Mouse (Mus musculus) liver, adult 2 months (tissue): ENCODE measurements at regions not wholly inside any gene's neighbourhood (a gene's known extent, or its start where the extent isn't known, plus 50 kb on each side); places are given as distances from the start of the nearest gene placed in this dataset.

Experiments
- DNase-seq: peaks from one replicate; pipeline ENCODE4 v3.0.0-alpha.2; 2011; ENCODE audit warnings: low read depth, low spot score; ENCODE audit errors: extremely low read depth
- H3K27ac ChIP-seq: fragments of 200-500 bp; replicated peaks from 2 replicates; pipeline ENCODE4 v1.5.1; 2012; ENCODE audit warnings: low read depth, mild to moderate bottlenecking, control low read depth, inconsistent platforms, low read length; ENCODE audit not compliant: insufficient read depth
- H3K27me3 ChIP-seq: fragments of 200-500 bp; 2 replicates; pipeline ENCODE4 v1.6.1; 2012; ENCODE audit warnings: mild to moderate bottlenecking, moderate library complexity, low read length, inconsistent platforms; ENCODE audit not compliant: control insufficient read depth, insufficient read depth
- H3K36me3 ChIP-seq: fragments of 200-500 bp; 2 replicates; pipeline ENCODE4 v1.6.1; 2012; ENCODE audit warnings: low read length, inconsistent platforms; ENCODE audit not compliant: control insufficient read depth, insufficient read depth
- H3K4me1 ChIP-seq: fragments of 200-500 bp; 2 replicates; pipeline ENCODE4 v1.6.1; 2011; ENCODE audit warnings: low read length; ENCODE audit not compliant: control insufficient read depth, insufficient read depth
- H3K4me3 ChIP-seq: fragments of 200-500 bp; 2 replicates; pipeline ENCODE4 v1.5.1; 2011; ENCODE audit warnings: low read depth, mild to moderate bottlenecking, control low read depth, low read length, moderate library complexity; ENCODE audit not compliant: insufficient read depth
- H3K79me2 ChIP-seq: fragments of 200-500 bp; 2 replicates; pipeline ENCODE4 v1.6.1; 2012; ENCODE audit warnings: inconsistent platforms, mild to moderate bottlenecking, low read length, moderate library complexity; ENCODE audit not compliant: control insufficient read depth, insufficient read depth
- H3K9ac ChIP-seq: fragments of 200-500 bp; 2 replicates; pipeline ENCODE4 v1.6.1; 2012; ENCODE audit warnings: low read depth, mild to moderate bottlenecking, control low read depth, inconsistent platforms, low read length
- CTCF ChIP-seq: fragments of 200-500 bp; IDR thresholded peaks from 2 replicates; pipeline ENCODE4 v1.5.1; 2011; ENCODE audit warnings: low read depth, low read length, control low read depth
- POLR2A ChIP-seq: fragments of 200-500 bp; IDR thresholded peaks from 2 replicates; pipeline ENCODE4 v1.6.1; 2011; ENCODE audit warnings: low read length, control low read depth; ENCODE audit not compliant: insufficient read depth; ENCODE audit errors: extremely low read depth
- WGBS: fragments of 180-500 bp; shearing (Covaris S2); methylation state at CpG from one replicate; pipeline ENCODE4 v1.1.7; 2018; 5-methylcytosine and 5-hydroxymethylcytosine counted together

DNA sequence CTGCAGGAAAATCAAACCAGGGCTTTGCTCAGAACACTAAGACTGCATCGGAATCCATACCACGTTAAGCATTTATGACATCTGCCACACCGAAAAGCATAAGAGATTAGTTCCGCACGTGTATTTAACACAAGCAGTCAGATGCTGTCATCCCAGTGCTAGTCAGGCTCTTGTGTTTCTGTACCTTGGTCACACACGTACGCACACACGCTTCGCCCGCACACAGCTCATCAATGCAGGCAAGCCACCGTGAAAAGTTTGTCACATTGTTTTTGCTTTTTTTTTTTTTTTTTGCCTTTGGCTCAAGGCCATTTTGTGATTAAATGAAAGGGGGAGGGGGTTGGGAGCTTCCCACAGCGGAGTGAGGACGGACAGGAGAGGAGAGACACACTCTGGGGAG is 152.1 kb upstream of the Sulf2 start:
- WGBS = 85% methylated on average over 13 of the region's 13 CpGs
- no peak for DNase-seq
- no peak for TF ChIP-seq CTCF
- no peak for TF ChIP-seq POLR2A
- H3K4me3 ChIP-seq = no peak overlapping the region
- no peak overlapping the region for H3K9ac ChIP-seq
- H3K27me3 ChIP-seq = no peaks in the 10 kb centered on the region
- H3K4me1 ChIP-seq = no peaks in the 10 kb centered on the region
- no peaks in the 10 kb centered on the region for H3K79me2 ChIP-seq
- no peaks in the 10 kb centered on the region for H3K36me3 ChIP-seq
- H3K27ac ChIP-seq = no peak overlapping the region

DNA sequence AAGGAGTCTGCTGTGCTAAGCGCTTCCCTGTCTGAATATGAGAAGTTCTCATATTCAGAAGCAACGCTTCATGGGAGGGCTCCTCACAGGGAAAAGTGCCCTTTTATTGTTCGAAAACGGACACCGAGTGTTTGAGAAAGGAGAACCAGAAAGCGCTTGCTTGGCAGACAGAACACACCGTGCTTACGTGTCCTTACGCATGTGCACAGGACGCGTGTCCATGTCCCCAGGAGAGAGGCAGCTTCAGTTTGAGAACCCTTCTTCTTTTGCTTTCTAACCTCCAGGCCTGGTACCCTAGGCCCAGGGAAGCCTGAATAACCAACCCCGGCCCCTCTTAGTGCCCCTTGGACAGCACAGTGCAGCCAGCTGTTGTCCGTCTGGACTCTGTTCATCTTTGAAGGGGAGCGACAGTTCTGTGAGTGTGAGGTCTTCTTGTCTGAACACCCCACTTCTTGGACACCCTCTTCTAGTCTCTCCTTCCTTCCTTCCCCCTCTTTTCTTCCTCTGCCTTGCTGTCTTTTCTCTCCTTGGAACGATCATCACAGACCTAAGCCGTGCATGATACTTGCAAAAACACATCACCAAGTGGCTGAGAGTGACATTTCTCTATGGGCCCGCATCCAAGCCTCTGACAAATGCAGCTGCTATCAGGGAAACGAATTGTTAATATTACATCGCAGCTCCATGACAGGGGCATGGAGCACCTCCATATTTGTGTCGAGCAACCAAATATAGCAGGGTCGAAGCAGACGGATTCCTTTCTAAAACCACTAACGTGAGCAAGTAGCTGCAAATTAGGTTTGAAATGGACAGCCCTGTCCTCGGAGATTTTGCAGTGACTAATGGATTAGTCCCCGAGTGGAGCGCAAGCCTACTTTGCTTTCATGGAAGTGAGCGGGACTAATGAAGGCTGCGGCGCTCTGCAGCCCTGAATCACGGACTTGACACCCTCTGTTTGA is 149.9 kb upstream of the Sulf2 start:
- Histone ChIP-seq H3K27me3 (no peaks in the 10 kb centered on the region), H3K4me3 (no peak overlapping the region), H3K36me3 (no peaks in the 10 kb centered on the region), H3K27ac (no peak overlapping the region), H3K4me1 (no peaks in the 10 kb centered on the region), H3K9ac (no peak overlapping the region), H3K79me2 (no peaks in the 10 kb centered on the region)
- TF ChIP-seq POLR2A (no peak), CTCF (no peak)
- WGBS = 92% methylated on average over 30 of the region's 30 CpGs
- DNase-seq = no peak

DNA sequence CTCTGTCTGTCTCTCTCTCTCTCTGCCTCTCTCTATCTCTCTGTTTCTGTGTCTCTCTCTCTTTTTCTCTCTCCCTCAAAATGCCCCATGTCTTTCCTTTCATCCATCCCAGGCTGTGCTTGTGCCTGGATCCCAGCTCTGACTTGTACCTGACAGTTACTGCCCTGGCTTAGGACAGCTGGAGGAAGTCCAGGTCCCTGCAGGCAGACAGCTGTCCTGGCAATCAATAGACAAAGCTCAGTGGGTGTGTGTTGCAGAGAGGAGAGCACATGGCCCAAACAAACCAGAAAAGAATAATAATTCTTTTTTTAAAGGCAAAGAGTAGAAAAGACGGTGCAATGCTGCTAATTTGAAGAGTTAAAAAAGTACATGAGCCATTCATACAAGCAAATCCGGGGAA is 148.4 kb upstream of the Sulf2 start:
- TF ChIP-seq POLR2A (no peak), CTCF (no peak)
- no peak overlapping the region for H3K27ac ChIP-seq
- H3K4me3 ChIP-seq = no peak overlapping the region
- no peaks in the 10 kb centered on the region for H3K36me3 ChIP-seq
- no peaks in the 10 kb centered on the region for H3K27me3 ChIP-seq
- peak; percentile 17 for DNase-seq
- no peak overlapping the region for H3K9ac ChIP-seq
- no peaks in the 10 kb centered on the region for H3K4me1 ChIP-seq
- H3K79me2 ChIP-seq = no peaks in the 10 kb centered on the region
- WGBS = 73% methylated on average over 2 of the region's 2 CpGs

GRCm38 (mm10) chr2:166301161-166301560 is 145.7 kb upstream of the Sulf2 start:
- DNase-seq = peak; percentile 22
- H3K27ac ChIP-seq = no peak overlapping the region
- no peaks in the 10 kb centered on the region for H3K27me3 ChIP-seq
- H3K9ac ChIP-seq = no peak overlapping the region
- H3K4me3 ChIP-seq = no peak overlapping the region
- WGBS = 74% methylated on average over 9 of the region's 9 CpGs
- TF ChIP-seq POLR2A = no peak
- TF ChIP-seq CTCF = no peak
- H3K4me1 ChIP-seq = no peaks in the 10 kb centered on the region
- H3K36me3 ChIP-seq = no peaks in the 10 kb centered on the region
- H3K79me2 ChIP-seq = no peaks in the 10 kb centered on the region

DNA sequence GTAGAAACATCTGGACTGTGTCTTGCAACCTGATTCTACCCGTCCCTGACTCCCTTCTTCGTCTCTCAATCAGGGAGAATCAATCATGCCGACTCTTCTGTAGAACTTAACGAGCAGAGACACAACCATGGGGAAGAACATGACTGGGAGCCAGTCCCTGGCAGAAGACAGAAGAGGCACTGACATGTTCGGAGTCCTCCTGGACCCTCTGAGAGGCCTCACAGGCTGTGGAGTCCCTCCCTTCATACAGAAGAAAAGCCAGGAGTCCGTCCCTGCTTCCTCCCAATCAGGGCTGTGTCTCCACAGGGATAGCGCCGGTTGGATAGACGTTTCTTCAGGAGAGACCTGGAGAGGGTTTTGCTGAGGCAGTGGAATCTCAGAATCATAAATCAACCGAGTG is 139.2 kb upstream of the Sulf2 start:
- no peak for DNase-seq
- Histone ChIP-seq H3K36me3 (no peaks in the 10 kb centered on the region), H3K4me1 (no peaks in the 10 kb centered on the region), H3K4me3 (no peak overlapping the region), H3K27me3 (no peaks in the 10 kb centered on the region), H3K9ac (no peak overlapping the region), H3K79me2 (no peaks in the 10 kb centered on the region), H3K27ac (no peak overlapping the region)
- WGBS = 74% methylated on average over 10 of the region's 10 CpGs
- TF ChIP-seq CTCF = no peak

GRCm38 (mm10) chr2:166292987-166293386 is 137.5 kb upstream of the Sulf2 start:
- 75% methylated on average over 6 of the region's 6 CpGs for WGBS
- H3K36me3 ChIP-seq = no peaks in the 10 kb centered on the region
- H3K4me3 ChIP-seq = no peak overlapping the region
- DNase-seq = peak; percentile 19
- no peaks in the 10 kb centered on the region for H3K27me3 ChIP-seq
- H3K4me1 ChIP-seq = no peaks in the 10 kb centered on the region
- H3K9ac ChIP-seq = no peak overlapping the region
- no peak overlapping the region for H3K27ac ChIP-seq
- H3K79me2 ChIP-seq = no peaks in the 10 kb centered on the region
- TF ChIP-seq CTCF (no peak), POLR2A (no peak)
